Mouse (Mus musculus) ES-Bruce4 (cell line): ENCODE measurements around the gene Tchp. TPM values are rescaled to one million over a fixed set of nuclear protein-coding genes. Genes with fewer than 3 reads are reported as not detected.
A peak's percentile ranks its signal among the peaks of the same experiment; 100 is the strongest.

Source experiments
- H3K27ac ChIP-seq: 2 replicates; pipeline ENCODE4 v1.5.1; 2012; ENCODE audit warnings: low read length, inconsistent platforms; ENCODE audit not compliant: insufficient read depth
- H3K27me3 ChIP-seq: 2 replicates; pipeline ENCODE4 v1.6.1; 2012; ENCODE audit warnings: mild to moderate bottlenecking, low read length, inconsistent platforms; ENCODE audit not compliant: control insufficient read depth, poor library complexity, insufficient read depth, severe bottlenecking
- H3K36me3 ChIP-seq: 2 replicates; pipeline ENCODE4 v1.6.1; 2012; ENCODE audit warnings: inconsistent platforms, mild to moderate bottlenecking, low read length, moderate library complexity; ENCODE audit not compliant: control insufficient read depth, poor library complexity, insufficient read depth, severe bottlenecking
- H3K4me1 ChIP-seq: one replicate; pipeline ENCODE4 v1.8.1; 2011; ENCODE audit warnings: low read length; ENCODE audit not compliant: control insufficient read depth, insufficient read depth
- H3K4me3 ChIP-seq: 2 replicates; pipeline ENCODE4 v1.5.1; 2011; ENCODE audit warnings: low read depth, mild to moderate bottlenecking, low read length
- H3K9ac ChIP-seq: 2 replicates; pipeline ENCODE4 v1.6.1; 2012; ENCODE audit warnings: low read depth, mild to moderate bottlenecking, inconsistent platforms; ENCODE audit not compliant: poor library complexity, severe bottlenecking
- H3K9me3 ChIP-seq: replicated peaks from 2 replicates; pipeline ENCODE4 v1.6.1; 2012; ENCODE audit warnings: mild to moderate bottlenecking, low read length, inconsistent platforms; ENCODE audit not compliant: control insufficient read depth, poor library complexity, insufficient read depth, severe bottlenecking
- CTCF ChIP-seq: IDR thresholded peaks from one replicate; pipeline ENCODE4 v1.8.1; 2011; ENCODE audit warnings: low read depth, low read length
- EP300 ChIP-seq: IDR thresholded peaks from 2 replicates; pipeline ENCODE4 v1.6.1; 2011; ENCODE audit warnings: low read depth, low read length; ENCODE audit not compliant: insufficient read depth
- POLR2A ChIP-seq: IDR thresholded peaks from one replicate; pipeline ENCODE4 v1.8.1; 2011; ENCODE audit warnings: low read length; ENCODE audit not compliant: insufficient read depth
- polyA plus RNA-seq: library from polyadenylated mRNA; stranded (reverse); fragments of >200 nt; gene quantifications from 2 replicates; pipeline ENCODE4 v1.2.4, GENCODE M21; 2011; ENCODE audit warnings: low read depth; ENCODE audit not compliant: missing spikeins, insufficient read depth, insufficient read length

Gene Tchp
- polyA plus RNA-seq, 1 experiment: 11.2 TPM

- Histone ChIP-seq H3K4me1 (no peaks in the 10 kb centered on the region), H3K9me3 (no peaks in the 10 kb centered on the region), H3K27me3 (no peaks in the 10 kb centered on the region), H3K36me3 (no peaks in the 10 kb centered on the region), H3K27ac (no peak overlapping the region), H3K4me3 (no peak overlapping the region), H3K9ac (no peak overlapping the region)
- TF ChIP-seq CTCF (peak; percentile 80), EP300 (no peak), POLR2A (no peak)
Observed at GRCm38 (mm10) chr5:114702403-114703392, 4.9 kb upstream of the Tchp start.

- TF ChIP-seq CTCF (no peak), POLR2A (no peak), EP300 (no peak)
- peak overlapping the region; percentile 34 for H3K9ac ChIP-seq
- H3K4me3 ChIP-seq: peak overlapping the region; percentile 38; the same call in 1 of the 2 replicates
- no peaks in the 10 kb centered on the region for H3K27me3 ChIP-seq
- H3K4me1 ChIP-seq: peaks cover 2% of the 10 kb centered on the region
- H3K27ac ChIP-seq: no peak overlapping the region
- H3K36me3 ChIP-seq: peaks cover 12% of the 10 kb centered on the region
- H3K9me3 ChIP-seq: no peaks in the 10 kb centered on the region
Observed at GRCm38 (mm10) chr5:114708491-114708890, 931 bp downstream of the Tchp start.

GRCm38 (mm10) chr5:114709357-114709756, 1.8 kb downstream of the Tchp start:
- peak overlapping the region; percentile 40; the same call in 1 of the 2 replicates for H3K9ac ChIP-seq
- peaks cover 2% of the 10 kb centered on the region for H3K4me1 ChIP-seq
- no peak for TF ChIP-seq POLR2A
- TF ChIP-seq EP300: no peak
- TF ChIP-seq CTCF: no peak
- H3K27me3 ChIP-seq: no peaks in the 10 kb centered on the region
- no peaks in the 10 kb centered on the region for H3K9me3 ChIP-seq
- H3K36me3 ChIP-seq: peaks cover 12% of the 10 kb centered on the region
- peak overlapping the region; percentile 25 for H3K4me3 ChIP-seq
- no peak overlapping the region for H3K27ac ChIP-seq

GRCm38 (mm10) chr5:114714551-114714950, 7.0 kb downstream of the Tchp start:
- H3K9ac ChIP-seq: no peak overlapping the region
- H3K36me3 ChIP-seq: peaks cover 24% of the 10 kb centered on the region
- peaks cover 2% of the 10 kb centered on the region for H3K4me1 ChIP-seq
- no peak overlapping the region for H3K4me3 ChIP-seq
- H3K27ac ChIP-seq: no peak overlapping the region
- no peak for TF ChIP-seq EP300
- TF ChIP-seq CTCF: no peak
- TF ChIP-seq POLR2A: no peak
- H3K9me3 ChIP-seq: no peaks in the 10 kb centered on the region
- no peaks in the 10 kb centered on the region for H3K27me3 ChIP-seq

- peaks cover 15% of the 10 kb centered on the region; the same call in 1 of the 2 replicates for H3K36me3 ChIP-seq
- no peaks in the 10 kb centered on the region for H3K9me3 ChIP-seq
- peaks cover 2% of the 10 kb centered on the region for H3K4me1 ChIP-seq
- no peak for TF ChIP-seq POLR2A
- no peak for TF ChIP-seq EP300
- TF ChIP-seq CTCF: no peak
- H3K27me3 ChIP-seq: no peaks in the 10 kb centered on the region
- H3K9ac ChIP-seq: no peak overlapping the region
- no peak overlapping the region for H3K27ac ChIP-seq
- no peak overlapping the region for H3K4me3 ChIP-seq
Observed at GRCm38 (mm10) chr5:114717292-114717691, 9.7 kb downstream of the Tchp start.

- TF ChIP-seq POLR2A (no peak), EP300 (no peak), CTCF (no peak)
- H3K9ac ChIP-seq: no peak overlapping the region
- H3K9me3 ChIP-seq: no peaks in the 10 kb centered on the region
- H3K4me3 ChIP-seq: no peak overlapping the region
- H3K4me1 ChIP-seq: peaks cover 2% of the 10 kb centered on the region
- no peaks in the 10 kb centered on the region for H3K27me3 ChIP-seq
- H3K27ac ChIP-seq: no peak overlapping the region
- peaks cover 15% of the 10 kb centered on the region; the same call in 1 of the 2 replicates for H3K36me3 ChIP-seq
Observed at GRCm38 (mm10) chr5:114717937-114718336, 10.4 kb downstream of the Tchp start.
